Mouse (Mus musculus): ENCODE measurements around the gene Itgb2.

- TF ChIP-seq CHD2 (IDR thresholded peaks at IDR 0.05; ENCODE audit: low read depth, low read length) (no peak), ZC3H11A (IDR thresholded peaks at IDR 0.05; ENCODE audit: borderline replicate concordance, low read depth, low read length) (no peak), MAFK (IDR thresholded peaks at IDR 0.05; ENCODE audit: insufficient read depth, low read depth, low read length) (no peak), HCFC1 (IDR thresholded peaks at IDR 0.05; ENCODE audit: borderline replicate concordance, insufficient read depth, low read length) (no peak), ZNF384 (IDR thresholded peaks at IDR 0.05; ENCODE audit: low read depth, low read length) (no peak)
Measured at GRCm38 (mm10) chr10:77520497-77520896, 9.6 kb upstream of the Itgb2 start.
